Mouse (Mus musculus): ENCODE results near the gene Cnr2. TPM values are rescaled to one million over a fixed set of nuclear protein-coding genes. Genes with fewer than 3 reads are reported as not detected.

The Cnr2 gene
- total and polyA plus RNA-seq, 3 experiments: 0.23 to 0.88 (median 0.59) TPM

- no peak overlapping the region for H3K27ac ChIP-seq
- H3K9ac ChIP-seq (ENCODE audit: low read depth, low read length): no peak overlapping the region
- no peaks in the 10 kb centered on the region for H3K27me3 ChIP-seq (ENCODE audit: control insufficient read depth, insufficient read depth, low read length)
- TF ChIP-seq EP300 (IDR thresholded peaks at IDR 0.05; ENCODE audit: insufficient read depth, low read depth, low read length): no peak
- no peak for TF ChIP-seq CTCF (IDR thresholded peaks at IDR 0.05)
- no peak for TF ChIP-seq POLR2A (IDR thresholded peaks at IDR 0.05; ENCODE audit: insufficient read depth, low read depth, low read length)
- no peak for DNase-seq
- intact Hi-C loops (cut with DNase I): no loop called here
- H3K79me2 ChIP-seq (replicated peaks; ENCODE audit: control insufficient read depth, insufficient read depth, low read length): no peaks in the 10 kb centered on the region
- H3K36me3 ChIP-seq (ENCODE audit: control insufficient read depth, insufficient read depth, low read length): no peaks in the 10 kb centered on the region
- peaks cover 2% of the 10 kb centered on the region; the same call in 1 of the 2 replicates for H3K4me1 ChIP-seq (ENCODE audit: control insufficient read depth, insufficient read depth, low read length)
- 83% methylated on average over 6 of the region's 6 CpGs for WGBS
- no peak overlapping the region for H3K4me3 ChIP-seq
These were observed 10.7 kb upstream of the Cnr2 start for GRCm38 (mm10) chr4:135884531-135884930.

GRCm38 (mm10) chr4:135885676-135886075, 9.5 kb upstream of the Cnr2 start:
- Histone ChIP-seq H3K36me3 (ENCODE audit: control insufficient read depth, insufficient read depth, low read length) (no peaks in the 10 kb centered on the region), H3K4me3 (no peak overlapping the region), H3K27ac (no peak overlapping the region), H3K79me2 (replicated peaks; ENCODE audit: control insufficient read depth, insufficient read depth, low read length) (no peaks in the 10 kb centered on the region), H3K27me3 (ENCODE audit: control insufficient read depth, insufficient read depth, low read length) (no peaks in the 10 kb centered on the region), H3K9ac (ENCODE audit: low read depth, low read length) (no peak overlapping the region), H3K4me1 (ENCODE audit: control insufficient read depth, insufficient read depth, low read length) (peaks cover 2% of the 10 kb centered on the region; the same call in 1 of the 2 replicates)
- intact Hi-C loops (cut with DNase I): no loop called here
- DNase-seq: no peak
- TF ChIP-seq EP300 (IDR thresholded peaks at IDR 0.05; ENCODE audit: insufficient read depth, low read depth, low read length) (no peak), POLR2A (IDR thresholded peaks at IDR 0.05; ENCODE audit: insufficient read depth, low read depth, low read length) (no peak), CTCF (IDR thresholded peaks at IDR 0.05) (no peak)
- 68% methylated on average over 12 of the region's 12 CpGs for WGBS

- H3K36me3 ChIP-seq (ENCODE audit: control insufficient read depth, insufficient read depth, low read length): no peaks in the 10 kb centered on the region
- no peak overlapping the region for H3K27ac ChIP-seq
- 78% methylated on average over 4 of the region's 4 CpGs for WGBS
- intact Hi-C loops (cut with DNase I): no loop called here
- TF ChIP-seq EP300 (IDR thresholded peaks at IDR 0.05; ENCODE audit: insufficient read depth, low read depth, low read length) (no peak), POLR2A (IDR thresholded peaks at IDR 0.05; ENCODE audit: insufficient read depth, low read depth, low read length) (no peak), CTCF (IDR thresholded peaks at IDR 0.05) (no peak)
- no peak for DNase-seq
- peaks cover 2% of the 10 kb centered on the region; the same call in 1 of the 2 replicates for H3K4me1 ChIP-seq (ENCODE audit: control insufficient read depth, insufficient read depth, low read length)
- no peaks in the 10 kb centered on the region for H3K27me3 ChIP-seq (ENCODE audit: control insufficient read depth, insufficient read depth, low read length)
- H3K4me3 ChIP-seq: no peak overlapping the region
- H3K79me2 ChIP-seq (replicated peaks; ENCODE audit: control insufficient read depth, insufficient read depth, low read length): no peaks in the 10 kb centered on the region
- H3K9ac ChIP-seq (ENCODE audit: low read depth, low read length): no peak overlapping the region
These were observed 9.0 kb upstream of the Cnr2 start for GRCm38 (mm10) chr4:135886184-135886583.

- no peak overlapping the region for H3K27ac ChIP-seq
- TF ChIP-seq EP300 (IDR thresholded peaks at IDR 0.05; ENCODE audit: insufficient read depth, low read depth, low read length) (no peak), POLR2A (IDR thresholded peaks at IDR 0.05; ENCODE audit: insufficient read depth, low read depth, low read length) (no peak), CTCF (IDR thresholded peaks at IDR 0.05) (no peak)
- 78% methylated on average over 24 of the region's 24 CpGs for WGBS
- intact Hi-C loops (cut with DNase I): no loop called here
- no peaks in the 10 kb centered on the region for H3K36me3 ChIP-seq (ENCODE audit: control insufficient read depth, insufficient read depth, low read length)
- DNase-seq: peak in 1 of 2 experiments; percentile 16
- H3K27me3 ChIP-seq (ENCODE audit: control insufficient read depth, insufficient read depth, low read length): no peaks in the 10 kb centered on the region
- no peak overlapping the region for H3K9ac ChIP-seq (ENCODE audit: low read depth, low read length)
- H3K79me2 ChIP-seq (replicated peaks; ENCODE audit: control insufficient read depth, insufficient read depth, low read length): no peaks in the 10 kb centered on the region
- no peak overlapping the region for H3K4me3 ChIP-seq
- no peaks in the 10 kb centered on the region; the same call in 1 of the 2 replicates for H3K4me1 ChIP-seq (ENCODE audit: control insufficient read depth, insufficient read depth, low read length)
These were observed 6.6 kb upstream of the Cnr2 start for GRCm38 (mm10) chr4:135888448-135889057.

GRCm38 (mm10) chr4:135889146-135889883, 5.9 kb upstream of the Cnr2 start:
- 80% methylated on average over 7 of the region's 7 CpGs for WGBS
- intact Hi-C loops (cut with DNase I): no loop called here
- H3K79me2 ChIP-seq (replicated peaks; ENCODE audit: control insufficient read depth, insufficient read depth, low read length): no peaks in the 10 kb centered on the region
- no peak overlapping the region for H3K9ac ChIP-seq (ENCODE audit: low read depth, low read length)
- no peak for DNase-seq
- H3K36me3 ChIP-seq (ENCODE audit: control insufficient read depth, insufficient read depth, low read length): no peaks in the 10 kb centered on the region
- no peaks in the 10 kb centered on the region; the same call in 1 of the 2 replicates for H3K4me1 ChIP-seq (ENCODE audit: control insufficient read depth, insufficient read depth, low read length)
- no peak overlapping the region for H3K4me3 ChIP-seq
- no peaks in the 10 kb centered on the region for H3K27me3 ChIP-seq (ENCODE audit: control insufficient read depth, insufficient read depth, low read length)
- no peak overlapping the region for H3K27ac ChIP-seq
- TF ChIP-seq EP300 (IDR thresholded peaks at IDR 0.05; ENCODE audit: insufficient read depth, low read depth, low read length): no peak
- no peak for TF ChIP-seq CTCF (IDR thresholded peaks at IDR 0.05)
- no peak for TF ChIP-seq POLR2A (IDR thresholded peaks at IDR 0.05; ENCODE audit: insufficient read depth, low read depth, low read length)

- Histone ChIP-seq H3K27me3 (ENCODE audit: control insufficient read depth, insufficient read depth, low read length) (no peaks in the 10 kb centered on the region), H3K27ac (no peak overlapping the region), H3K4me3 (no peak overlapping the region), H3K79me2 (replicated peaks; ENCODE audit: control insufficient read depth, insufficient read depth, low read length) (no peaks in the 10 kb centered on the region), H3K36me3 (ENCODE audit: control insufficient read depth, insufficient read depth, low read length) (no peaks in the 10 kb centered on the region), H3K9ac (ENCODE audit: low read depth, low read length) (no peak overlapping the region), H3K4me1 (ENCODE audit: control insufficient read depth, insufficient read depth, low read length) (no peaks in the 10 kb centered on the region; the same call in 1 of the 2 replicates)
- peak; percentile 94 for TF ChIP-seq EP300 (IDR thresholded peaks at IDR 0.05; ENCODE audit: insufficient read depth, low read depth, low read length)
- peak; percentile 96 for TF ChIP-seq CTCF (IDR thresholded peaks at IDR 0.05)
- no peak for TF ChIP-seq POLR2A (IDR thresholded peaks at IDR 0.05; ENCODE audit: insufficient read depth, low read depth, low read length)
- intact Hi-C loops (cut with DNase I): loop anchor here (1.0 to 10.0 kb wide), 5 partner anchors 30 to 265 kb away; partner anchors contain the start of genes Fuca1 and Rpl11
- WGBS: 4% methylated on average over 4 of the region's 4 CpGs
- peak; percentile 78 to 85 for DNase-seq
These were observed 5.3 kb upstream of the Cnr2 start for GRCm38 (mm10) chr4:135889884-135890283.
